Mouse (Mus musculus) MEL (cell line): Measurements from ENCODE around the gene 9530003J23Rik.

Experiments used
- CTCF ChIP-seq, 3 experiments: IDR thresholded peaks in 2 of 3; conservative IDR thresholded peaks in 1 of 3; 2 replicates each; pipeline ENCODE4 v1.5.1; 2011 to 2012; ENCODE audit warnings: low read length in 3 of 3, low read depth in 2 of 3, mild to moderate bottlenecking in 2 of 3, improper control_type of control experiment in 1 of 3, inconsistent platforms in 1 of 3, mixed read lengths in 1 of 3, moderate library complexity in 1 of 3; ENCODE audit not compliant: control insufficient read depth in 1 of 3, insufficient read depth in 1 of 3, poor library complexity in 1 of 3, severe bottlenecking in 1 of 3
- E2F4 ChIP-seq: IDR thresholded peaks from 2 replicates; pipeline ENCODE4 v1.6.1; 2011; ENCODE audit warnings: low read depth, low read length, improper control_type of control experiment, borderline replicate concordance
- EP300 ChIP-seq, 2 experiments: IDR thresholded peaks; 2 replicates each; pipeline ENCODE4 v1.6.1; 2011; ENCODE audit warnings: improper control_type of control experiment in 2 of 2, low read length in 2 of 2, low read depth in 1 of 2, mild to moderate bottlenecking in 1 of 2
- GATA1 ChIP-seq: IDR thresholded peaks from 2 replicates; pipeline ENCODE4 v1.6.1; 2011; ENCODE audit warnings: low read depth, low read length, improper control_type of control experiment
- JUND ChIP-seq: IDR thresholded peaks from 2 replicates; pipeline ENCODE4 v1.6.1; 2011; ENCODE audit warnings: low read depth, mild to moderate bottlenecking, improper control_type of control experiment, low read length
- KAT2A ChIP-seq: conservative IDR thresholded peaks from 2 replicates; pipeline ENCODE4 v1.6.1; 2012; ENCODE audit warnings: low read depth, low read length, improper control_type of control experiment, inconsistent platforms
- MAFK ChIP-seq: IDR thresholded peaks from 2 replicates; pipeline ENCODE4 v1.6.1; 2011; ENCODE audit warnings: low read depth, mild to moderate bottlenecking, low read length, improper control_type of control experiment, borderline replicate concordance
- NELFE ChIP-seq: IDR thresholded peaks from 2 replicates; pipeline ENCODE4 v1.6.1; 2011; ENCODE audit warnings: low read depth, low read length, improper control_type of control experiment
- POLR2A ChIP-seq, 2 experiments: IDR thresholded peaks; 2 replicates each; pipeline ENCODE4 v1.6.1; 2011 to 2012; ENCODE audit warnings: low read length in 2 of 2, mild to moderate bottlenecking in 2 of 2, control low read depth in 1 of 2, improper control_type of control experiment in 1 of 2, low read depth in 1 of 2, moderate library complexity in 1 of 2; ENCODE audit not compliant: control insufficient read depth in 1 of 2, insufficient read depth in 1 of 2, poor library complexity in 1 of 2
- TBP ChIP-seq: IDR thresholded peaks from 2 replicates; pipeline ENCODE4 v1.8.0; 2011; ENCODE audit warnings: low read depth, low read length, improper control_type of control experiment
- ZC3H11A ChIP-seq: IDR thresholded peaks from 2 replicates; pipeline ENCODE4 v1.6.1; 2012; ENCODE audit warnings: low read depth, mild to moderate bottlenecking, inconsistent platforms, low read length, improper control_type of control experiment
- ZKSCAN1 ChIP-seq: IDR thresholded peaks from 2 replicates; pipeline ENCODE4 v1.6.1; 2012; ENCODE audit warnings: low read depth, mild to moderate bottlenecking, inconsistent platforms, low read length, improper control_type of control experiment, moderate library complexity

GRCm38 (mm10) chr10:117283871-117284577 lies 45.5 kb upstream of the 9530003J23Rik start:
- TF ChIP-seq CTCF (IDR thresholded peaks at IDR 0.05 in 2 of 3, conservative IDR thresholded peaks at IDR 0.05 in 1 of 3; ENCODE audit: control insufficient read depth in 1 of 3, insufficient read depth in 1 of 3, low read depth in 2 of 3, low read length in 3 of 3, poor library complexity in 1 of 3, severe bottlenecking in 1 of 3) (no peak), ZC3H11A (no peak), GATA1 (no peak), KAT2A (no peak), TBP (no peak), NELFE (no peak), EP300 (IDR thresholded peaks at IDR 0.05; ENCODE audit: low read depth in 1 of 2, low read length in 2 of 2) (no peak), MAFK (no peak), ZKSCAN1 (no peak), POLR2A (IDR thresholded peaks at IDR 0.05; ENCODE audit: control insufficient read depth in 1 of 2, insufficient read depth in 1 of 2, low read depth in 1 of 2, low read length in 2 of 2, poor library complexity in 1 of 2) (no peak), JUND (no peak), E2F4 (no peak)
